Mouse (Mus musculus) cerebellum, adult 2 months (tissue): ENCODE results near the gene Fxr1.

Experiments used
- CTCF ChIP-seq: fragments of 200-500 bp; IDR thresholded peaks from 2 replicates; pipeline ENCODE4 v1.5.1; 2011; ENCODE audit warnings: low read depth, mild to moderate bottlenecking, control low read depth, low read length, moderate library complexity, borderline replicate concordance; ENCODE audit not compliant: insufficient read depth
- POLR2A ChIP-seq: fragments of 200-500 bp; IDR thresholded peaks from 2 replicates; pipeline ENCODE4 v1.6.1; 2011; ENCODE audit warnings: low read length, control low read depth, borderline replicate concordance; ENCODE audit not compliant: insufficient read depth

GRCm38 (mm10) chr3:34008191-34008590 lies 11.6 kb upstream of the Fxr1 start:
- TF ChIP-seq POLR2A (no peak), CTCF (no peak)
